Mouse (Mus musculus) brain, embryonic 18.5 days (tissue): ENCODE data around the gene Pisd.
"Not testable (repeated sequence)": the region's sequence is repeated elsewhere in the genome, so short reads cannot be mapped to it uniquely, and the experiment has no call there.

Experiments used
- DNase-seq: peaks from one replicate; pipeline ENCODE4 v3.0.0-alpha.2; 2012; ENCODE audit warnings: low read depth, low spot score

The Pisd gene

DNA sequence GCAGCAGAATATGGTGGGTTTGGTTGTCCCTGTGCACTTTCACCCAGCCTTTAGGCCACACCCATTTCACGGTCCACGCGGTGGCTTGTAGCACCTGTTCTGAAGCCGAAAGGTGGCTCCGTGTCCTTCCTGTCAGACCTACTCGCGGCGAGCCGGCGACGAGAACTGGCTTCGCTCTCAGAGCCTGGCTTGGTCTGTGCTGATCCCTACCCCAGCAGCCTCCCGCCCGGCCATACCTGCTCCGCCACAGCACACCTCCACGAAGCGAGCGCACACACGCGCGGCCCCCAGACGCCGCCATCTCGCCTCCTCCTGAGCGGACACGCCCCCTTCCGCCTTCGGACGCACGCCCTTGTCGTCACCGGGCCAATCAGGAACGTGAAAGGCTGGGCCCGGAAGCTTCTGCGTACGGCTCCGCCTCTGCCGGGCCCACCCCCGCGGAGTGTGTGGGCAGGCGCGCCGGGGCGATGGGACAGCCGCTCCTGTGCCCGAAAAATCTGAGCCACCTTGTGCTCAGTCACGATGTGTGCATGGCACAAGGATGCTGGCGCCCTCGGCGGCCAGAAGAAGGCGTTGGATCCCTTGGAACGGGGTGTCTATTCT, at the start of gene Pisd:
Gene Pisd, minus strand, starts transcription at position 334 of the 603 bp plus-strand sequence.
- peak; percentile 88 for DNase-seq

DNA sequence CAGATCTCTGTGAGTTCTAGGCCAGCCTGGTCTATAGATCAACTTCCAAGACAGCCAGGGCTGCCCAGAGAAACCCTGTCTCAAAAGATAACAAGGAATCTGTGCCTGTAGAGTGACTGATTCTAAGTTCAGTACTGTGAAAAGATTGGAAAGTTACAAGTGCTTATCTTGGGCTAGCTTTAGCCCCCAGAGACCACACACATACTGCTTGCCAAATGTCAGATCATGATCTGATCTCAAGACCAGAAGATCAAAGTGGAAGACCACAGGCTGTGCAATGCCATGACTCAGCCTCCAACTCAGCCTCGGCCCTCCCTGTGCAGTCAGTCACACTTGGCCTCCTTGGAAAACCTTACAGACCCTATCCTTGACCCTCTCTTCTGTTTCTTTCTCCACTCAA, 49.1 kb upstream of the Pisd start:
- DNase-seq: no peak

DNA sequence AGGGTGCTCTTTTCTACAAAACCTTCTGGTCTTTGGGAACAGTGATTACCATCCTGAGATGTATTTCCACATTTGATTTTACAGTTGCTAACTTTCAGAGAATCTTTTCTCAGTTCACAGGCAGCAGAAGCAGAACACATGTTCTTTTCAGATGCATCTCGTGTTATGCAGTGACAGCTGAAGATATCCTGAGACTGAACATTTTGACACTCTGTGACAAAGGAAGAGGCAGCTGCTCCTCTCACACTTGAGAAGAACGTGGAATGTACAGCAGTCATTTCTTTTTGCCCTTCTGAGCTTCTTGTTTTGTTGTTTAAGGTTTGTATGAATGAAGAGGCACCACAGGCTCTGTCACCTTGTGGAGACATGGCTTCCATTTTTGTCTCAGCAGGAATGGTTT, 44.6 kb upstream of the Pisd start:
- no peak for DNase-seq

DNA sequence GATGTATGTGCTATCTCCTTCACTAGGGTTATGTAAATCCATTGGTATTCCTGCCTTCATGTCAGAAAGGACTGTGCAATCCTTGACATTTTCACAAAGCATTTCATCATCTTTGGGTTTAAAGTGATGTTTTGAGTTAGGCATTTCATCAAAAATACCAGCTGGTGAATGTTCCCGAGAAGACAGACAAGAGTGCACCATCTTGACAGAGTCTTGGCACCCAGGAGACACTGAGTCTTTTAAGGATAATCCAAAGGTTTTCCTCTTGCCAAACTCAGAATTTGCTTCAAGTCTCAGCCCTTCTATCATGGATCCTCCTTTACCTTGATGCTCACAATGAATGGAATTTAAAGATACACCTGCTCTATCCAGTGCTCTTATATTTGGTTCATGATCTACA, 43.3 kb upstream of the Pisd start:
- DNase-seq: not testable (repeated sequence)

DNA sequence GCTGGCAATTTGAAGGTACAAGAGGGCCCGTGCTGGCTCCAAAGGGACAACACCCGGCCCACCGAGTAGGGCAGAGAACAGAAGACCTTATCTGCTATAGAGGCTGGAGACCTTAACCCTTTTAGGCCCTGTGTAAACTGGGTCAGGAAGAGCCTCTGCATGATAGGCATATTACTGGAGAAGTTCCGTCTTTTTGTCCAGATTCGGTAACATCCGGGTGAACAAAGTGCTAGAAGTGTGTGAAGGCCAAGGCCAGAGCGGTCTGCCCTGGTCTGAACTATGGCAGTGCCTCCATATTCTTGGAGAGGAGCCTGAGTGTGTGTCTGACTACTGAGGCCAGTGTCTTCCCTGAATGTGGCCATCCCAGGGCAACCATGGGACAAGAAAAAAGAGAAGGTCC, 41.6 kb upstream of the Pisd start, which contains the start of gene Gm20671:
Gene Gm20671, minus strand, starts transcription at position 101 of the 400 bp plus-strand sequence.
- DNase-seq: no peak

DNA sequence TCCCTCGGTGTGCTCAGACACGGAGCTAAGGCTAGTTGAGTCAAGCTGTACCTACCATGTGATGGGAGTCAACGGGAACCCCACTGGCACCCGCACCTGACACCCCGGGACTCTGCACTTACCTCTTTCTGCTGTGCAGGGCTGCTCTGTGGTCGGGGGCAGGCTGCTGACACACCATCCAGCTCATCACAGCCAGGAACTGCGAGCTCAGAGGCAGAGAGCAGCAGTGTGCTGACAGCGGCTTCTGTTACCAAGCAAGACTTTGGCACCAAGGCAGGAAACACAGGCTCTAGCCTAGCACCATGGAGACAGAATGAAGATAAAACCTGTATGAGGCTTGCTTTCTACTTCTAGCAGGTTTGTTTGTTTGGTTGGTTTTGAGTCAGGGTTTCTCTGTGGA, 35.0 kb upstream of the Pisd start:
- DNase-seq: no peak

DNA sequence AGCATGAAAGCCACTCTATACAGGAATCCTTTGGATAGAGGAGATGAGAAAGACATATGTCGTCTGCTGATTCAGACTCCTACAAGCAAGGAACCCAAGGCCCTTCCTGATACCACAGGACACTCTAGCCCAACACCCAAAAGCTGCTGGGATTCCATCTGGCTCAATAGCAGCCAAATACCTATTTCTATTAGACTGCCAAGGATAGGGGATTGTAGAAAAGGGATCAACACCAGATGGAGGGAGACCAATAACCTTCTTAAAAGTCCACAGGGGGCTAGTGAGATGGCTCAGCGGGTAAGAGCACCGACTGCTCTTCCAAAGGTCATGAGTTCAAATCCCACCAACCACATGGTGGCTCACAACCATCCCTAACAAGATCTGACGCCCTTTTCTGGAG, 29.9 kb upstream of the Pisd start:
- no peak for DNase-seq

DNA sequence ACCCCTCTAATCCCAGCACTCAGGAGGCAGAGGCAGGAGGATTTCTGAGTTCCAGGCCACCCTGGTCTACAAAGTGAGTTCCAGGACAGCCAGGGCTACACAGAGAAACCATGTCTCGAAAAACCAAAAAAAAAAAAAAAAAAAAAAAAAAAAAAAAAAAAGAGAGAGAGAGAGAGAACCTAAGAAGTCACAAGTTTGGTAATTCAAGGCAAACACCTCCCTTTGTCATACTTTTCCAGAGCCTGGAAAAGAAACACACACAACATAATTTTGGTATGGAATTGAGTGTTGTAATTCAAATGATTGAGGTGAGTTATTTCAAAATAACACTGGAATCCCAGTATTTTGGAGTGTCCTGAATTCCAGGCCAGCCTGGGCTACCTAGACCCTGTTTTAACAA, 1.0 kb upstream of the Pisd start:
- not testable (repeated sequence) for DNase-seq

DNA sequence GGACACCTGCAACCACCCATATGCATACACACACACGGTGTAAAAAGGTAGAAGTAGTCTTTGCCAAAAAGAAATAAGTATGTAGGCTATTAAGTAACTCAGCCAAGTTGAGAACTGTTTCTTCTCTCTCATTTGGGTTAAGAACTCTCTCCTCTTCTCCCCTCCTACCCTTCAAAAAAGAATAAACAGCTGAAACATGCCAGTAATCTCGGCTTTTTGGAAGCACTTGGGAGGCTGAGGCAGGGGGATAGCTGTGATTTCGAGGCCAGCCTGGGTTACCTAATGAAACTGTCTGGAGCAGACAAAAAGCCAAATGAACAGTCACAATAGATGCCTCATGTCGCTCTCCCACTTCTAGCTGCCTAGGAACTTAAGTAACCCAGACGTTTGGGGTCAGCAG, 720 bp downstream of the Pisd start:
- no peak for DNase-seq

DNA sequence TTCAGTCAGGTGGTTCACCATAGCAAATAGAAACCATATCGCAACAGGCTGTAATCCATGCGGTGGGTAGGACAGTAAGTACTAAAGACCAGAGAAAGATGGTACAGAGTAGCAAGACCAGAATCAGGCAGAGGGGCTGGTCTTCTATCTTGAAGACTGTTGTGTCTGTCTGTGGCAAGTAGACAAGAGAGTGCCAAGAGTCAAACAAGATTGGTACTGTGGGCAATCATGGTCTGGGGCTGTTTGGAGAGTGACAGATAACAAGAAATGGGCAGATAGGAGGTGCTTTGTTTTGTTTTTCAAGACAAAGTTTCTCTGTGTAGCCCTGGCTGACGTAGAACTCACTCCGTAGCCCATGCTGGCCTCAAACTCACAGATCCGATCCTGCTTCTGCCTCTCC, 3.9 kb downstream of the Pisd start:
- DNase-seq: no peak

DNA sequence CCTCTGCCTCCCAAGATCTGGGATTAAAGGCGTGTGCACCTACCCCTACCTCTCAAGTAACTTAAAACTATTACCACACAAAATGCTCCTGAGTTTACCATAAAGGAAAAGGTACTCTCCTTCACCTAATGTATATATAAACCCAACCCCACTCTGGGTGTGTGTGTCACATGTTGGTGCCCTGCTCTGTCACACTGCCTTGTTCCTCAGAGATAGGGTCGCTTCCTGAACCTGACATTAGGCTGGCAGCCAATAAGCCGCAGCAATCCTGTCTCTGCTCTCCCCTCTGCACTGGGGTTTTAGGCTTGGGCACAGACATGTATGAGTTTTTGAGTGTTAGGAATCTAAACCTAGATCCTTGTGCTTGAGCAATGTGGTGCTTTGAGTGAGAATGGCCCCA, 7.3 kb downstream of the Pisd start:
- DNase-seq: no peak

DNA sequence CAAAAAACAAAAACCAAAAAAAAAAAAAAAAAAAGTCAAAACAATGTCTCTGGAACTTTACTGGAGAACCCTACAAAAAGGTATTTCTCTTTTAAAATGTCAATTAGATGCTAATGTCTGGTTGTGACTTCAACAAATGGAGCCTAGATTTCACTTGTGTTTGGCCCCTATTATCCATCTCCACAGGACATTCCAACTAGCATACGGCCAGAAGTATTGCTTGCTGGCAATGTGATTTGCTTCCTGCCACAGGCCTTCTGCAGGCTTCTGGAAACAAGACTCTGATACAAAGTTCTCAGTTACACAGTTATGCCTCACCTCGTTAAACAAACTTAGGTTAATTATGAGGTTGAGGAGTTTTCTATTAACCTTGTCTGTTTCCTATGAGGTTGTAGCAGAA, 13.1 kb downstream of the Pisd start:
- no peak for DNase-seq

DNA sequence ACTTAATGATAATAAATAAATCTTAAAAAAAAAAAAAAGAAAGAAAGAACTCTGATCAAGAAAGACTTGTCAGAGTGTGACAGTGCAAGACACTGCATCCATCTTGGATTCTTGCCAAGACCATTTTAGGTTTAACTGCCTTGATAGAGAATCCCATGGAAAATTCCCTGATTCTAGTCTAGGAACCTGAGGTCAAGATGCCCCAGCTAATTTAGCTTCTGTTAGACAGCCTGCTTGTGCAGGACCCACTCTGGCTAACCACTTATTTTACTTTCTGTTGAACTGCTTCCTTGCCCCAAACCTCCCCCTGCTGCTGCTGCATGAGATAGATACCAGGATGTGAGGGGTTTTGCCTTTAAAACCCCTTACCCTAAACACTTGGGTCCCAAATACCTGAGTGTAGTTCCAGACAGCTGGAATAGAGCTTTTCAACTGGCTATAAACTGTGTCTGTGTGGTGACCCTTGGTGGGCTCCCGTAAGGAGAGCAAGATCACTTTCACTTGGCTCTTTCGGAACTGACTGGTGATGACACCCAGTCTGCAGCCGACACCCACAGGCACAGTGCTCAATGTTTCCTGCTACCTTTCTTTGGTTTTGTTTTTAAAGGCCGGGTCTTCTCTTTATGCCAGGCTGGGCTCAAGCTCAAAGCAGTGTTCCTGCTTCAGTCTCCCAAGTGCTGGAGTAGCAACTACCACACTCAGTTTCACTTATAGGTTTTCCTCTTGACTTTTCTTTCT, 17.6 kb downstream of the Pisd start:
- no peak for DNase-seq

DNA sequence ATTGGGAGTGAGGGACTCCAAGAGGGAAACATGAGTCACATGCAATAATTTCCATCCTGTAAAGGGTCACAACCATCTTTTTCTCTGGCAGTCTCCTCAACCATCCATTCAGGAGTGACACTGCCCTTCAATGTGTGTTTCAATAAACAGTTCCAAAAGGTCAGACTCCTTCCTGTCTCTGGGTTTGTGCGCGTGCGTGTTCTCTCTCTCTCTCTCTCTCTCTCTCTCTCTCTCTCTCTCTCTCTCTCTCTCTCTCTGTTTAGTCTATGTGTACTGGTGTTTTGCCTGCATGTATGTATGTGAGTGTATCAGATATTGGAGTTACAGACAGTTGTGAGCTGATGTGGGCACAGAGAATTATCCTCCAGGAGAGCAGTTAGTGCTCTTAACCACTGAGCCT, 18.4 kb downstream of the Pisd start:
- DNase-seq: no peak

DNA sequence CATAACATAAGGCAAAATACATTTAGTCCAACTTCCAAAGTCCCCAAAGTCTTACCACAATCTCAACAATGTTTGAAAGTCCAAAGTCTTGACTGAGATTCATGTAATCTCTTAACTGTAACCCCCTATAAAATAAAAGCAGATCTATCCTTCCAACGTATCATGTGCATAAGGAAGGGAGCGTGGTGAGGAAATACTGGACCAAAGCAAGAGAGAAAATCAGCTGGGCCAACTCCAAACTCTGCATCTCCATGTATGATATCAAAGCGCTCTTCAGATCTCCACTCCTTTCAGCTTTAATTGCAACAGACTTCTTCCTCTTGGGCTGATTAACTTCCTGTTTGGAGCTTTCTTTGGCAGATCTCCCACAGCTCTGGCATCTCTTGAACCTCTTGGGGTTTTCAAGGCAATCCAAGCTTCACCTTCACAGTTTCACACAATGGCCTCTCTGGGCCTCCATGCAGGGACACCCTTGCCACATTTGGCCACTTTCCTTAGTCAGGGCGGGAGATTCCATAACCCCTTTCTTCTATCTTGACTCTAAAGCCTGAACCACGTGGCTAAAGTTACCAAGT, 23.8 kb downstream of the Pisd start:
- DNase-seq: no peak

DNA sequence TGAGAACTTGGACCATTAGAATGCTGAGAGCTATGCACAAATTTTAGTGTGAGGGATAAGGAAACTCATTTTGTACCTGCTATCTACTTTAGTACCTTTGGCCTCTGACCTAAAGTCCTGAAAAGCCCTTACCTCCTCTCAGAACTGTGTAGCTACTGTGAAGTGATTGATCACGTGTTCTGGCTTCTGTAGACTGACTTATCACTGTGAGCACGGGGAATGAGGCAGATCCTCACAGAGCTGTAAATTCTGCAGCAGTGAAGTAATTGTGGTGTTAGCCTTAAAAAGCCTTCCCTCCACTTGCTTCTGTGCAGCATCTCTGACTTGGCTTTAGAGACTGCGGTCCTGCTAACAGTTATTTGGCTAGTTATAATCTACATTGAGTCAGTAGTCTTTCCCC, 24.7 kb downstream of the Pisd start:
- DNase-seq: no peak

DNA sequence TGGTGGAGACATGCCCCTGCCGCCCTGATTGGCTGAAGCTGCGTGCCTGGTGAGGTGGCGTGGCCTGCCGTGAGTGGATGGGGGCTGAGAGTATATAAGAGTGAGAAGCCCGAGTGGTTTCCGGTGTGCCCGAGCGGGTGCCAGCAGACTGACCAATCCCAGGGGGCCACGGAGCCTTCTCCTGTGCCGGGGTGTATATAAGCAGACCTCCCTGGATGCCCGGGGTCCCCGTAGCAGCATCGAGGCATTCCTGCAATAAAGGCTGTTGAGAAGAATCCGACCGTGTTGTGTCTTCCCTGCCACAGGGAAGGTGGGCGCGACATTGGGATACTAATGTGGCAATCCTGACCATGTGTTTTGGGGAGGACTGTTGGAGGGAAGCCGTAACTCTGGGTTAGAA, 25.1 kb downstream of the Pisd start:
- DNase-seq: not testable (repeated sequence)

DNA sequence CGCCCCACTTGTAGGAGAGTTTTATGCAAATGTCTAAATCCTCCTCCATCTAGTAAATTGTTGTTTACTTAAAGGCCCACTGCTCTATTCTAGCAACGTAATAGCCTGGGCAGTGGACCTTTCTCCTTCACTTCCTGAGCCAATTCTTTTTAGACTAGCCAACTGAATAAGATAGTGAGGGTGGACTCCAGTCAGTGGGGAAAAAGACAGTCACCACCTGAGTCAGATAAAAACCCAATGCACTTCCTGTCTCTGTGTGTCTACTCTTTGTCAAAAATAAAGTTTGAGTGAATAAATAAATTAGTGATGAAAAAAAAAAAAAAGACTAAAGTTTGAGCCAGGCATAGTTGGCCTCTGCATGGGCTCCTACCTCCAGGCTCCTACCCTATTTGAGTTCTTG, 25.8 kb downstream of the Pisd start:
- DNase-seq: no peak

DNA sequence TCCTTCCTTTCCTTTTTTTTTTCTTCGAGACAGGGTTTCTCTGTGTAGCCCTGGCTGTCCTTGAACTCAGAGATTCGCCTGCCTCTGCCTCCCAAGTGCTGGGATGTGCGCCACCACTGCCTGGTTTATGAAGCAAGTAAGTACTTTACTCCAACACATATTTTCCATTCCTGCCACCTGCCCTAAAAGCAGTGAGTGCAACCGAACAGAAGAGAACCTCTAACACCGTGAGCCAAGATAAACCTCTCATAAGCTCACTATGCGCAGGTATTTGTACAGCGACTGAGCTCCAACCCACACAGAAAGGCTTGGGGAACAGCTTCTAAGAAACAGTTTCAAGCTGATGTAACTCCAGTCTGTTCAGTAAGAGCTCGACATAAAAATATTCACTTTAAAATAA, 29.3 kb downstream of the Pisd start:
- DNase-seq: no peak

DNA sequence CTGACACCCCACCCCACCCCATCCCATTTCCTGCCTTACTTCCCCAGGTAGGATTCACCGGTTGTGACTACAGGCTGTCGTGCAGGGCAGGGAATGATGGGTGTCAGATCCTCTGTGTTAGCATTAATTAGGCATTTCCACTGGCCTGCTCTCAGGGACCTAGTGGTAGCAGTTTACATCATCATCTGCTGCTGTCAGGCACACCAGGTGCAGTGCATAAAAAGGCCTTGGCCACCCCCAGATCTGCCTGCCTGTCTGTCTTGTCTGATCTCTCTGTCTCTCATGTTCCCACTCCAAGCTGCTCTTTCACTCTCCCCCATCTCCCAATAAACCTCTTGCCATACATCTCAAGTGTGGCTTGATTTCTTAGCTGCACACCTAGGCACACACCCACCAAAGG, 33.7 kb downstream of the Pisd start:
- DNase-seq: no peak

DNA sequence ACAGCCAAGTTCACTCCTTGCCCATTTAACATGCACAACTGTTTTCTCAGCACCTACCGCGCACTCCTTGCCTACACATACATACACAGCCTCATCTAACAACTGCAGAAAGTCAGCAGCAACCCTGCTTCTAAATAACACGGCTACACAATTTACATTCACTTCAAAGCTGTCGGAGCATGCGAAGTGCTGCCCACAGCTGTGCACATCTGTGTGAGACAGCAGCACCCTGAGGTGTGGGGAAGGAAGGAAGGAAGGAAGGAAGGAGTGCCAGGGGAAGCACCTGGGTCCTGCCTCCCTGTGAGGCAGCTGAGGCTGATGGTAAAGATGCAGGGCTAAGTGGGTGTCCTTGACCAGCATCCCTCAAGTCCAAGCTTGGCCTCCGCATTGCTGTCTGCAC, 36.5 kb downstream of the Pisd start:
- no peak for DNase-seq

DNA sequence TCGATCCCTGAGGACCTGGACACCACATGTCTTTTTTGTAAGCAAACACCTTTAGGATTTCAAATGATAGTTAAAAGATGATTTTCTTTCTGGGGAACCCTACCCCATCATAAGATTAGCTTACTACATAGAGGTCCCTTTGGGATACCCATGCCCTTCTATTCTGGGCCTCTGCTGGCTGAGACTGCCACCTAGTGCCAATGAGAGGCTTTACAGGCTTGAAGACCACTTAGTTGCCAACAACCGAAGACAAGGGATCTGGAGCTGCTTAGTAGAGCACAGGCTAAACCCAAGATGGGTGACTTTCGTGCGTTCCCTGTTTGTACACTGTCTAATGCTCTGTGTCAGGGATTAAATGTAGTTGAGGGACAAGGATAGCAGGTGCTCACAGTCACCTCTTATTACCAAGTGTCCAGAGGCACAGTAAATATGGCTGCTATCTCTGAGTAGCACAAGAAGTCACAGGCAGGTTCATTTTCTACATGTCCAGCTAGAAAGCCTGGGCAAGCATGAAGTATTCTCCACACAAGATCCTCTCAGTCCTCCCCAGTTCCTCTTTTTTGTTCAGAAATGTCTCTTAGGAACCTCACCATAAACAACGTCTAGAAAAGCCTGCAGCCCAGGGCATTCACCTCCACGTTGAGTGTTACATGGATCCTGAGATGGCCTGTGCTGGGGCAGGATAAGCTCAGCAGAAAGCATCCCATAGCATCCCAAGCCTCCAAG, 37.6 kb downstream of the Pisd start:
- DNase-seq: no peak
